Mouse (Mus musculus): ENCODE measurements around the gene Apoe. TPM values are rescaled to one million over a fixed set of nuclear protein-coding genes. Genes with fewer than 3 reads are reported as not detected.

Gene Apoe
- total and polyA plus RNA-seq, 3 experiments: 33.3 to 61.4 TPM; not detected in 1

- no peak for DNase-seq (ENCODE audit: low read depth, low spot score)
- Histone ChIP-seq H3K9ac (ENCODE audit: control insufficient read depth, low read depth, low read length, poor library complexity, severe bottlenecking) (peak overlapping the region; percentile 83), H3K79me2 (ENCODE audit: control insufficient read depth, insufficient read depth, low read length, poor library complexity) (peaks cover 20% of the 10 kb centered on the region), H3K27me3 (ENCODE audit: control insufficient read depth in 1 of 2, insufficient read depth in 2 of 2, low read length in 2 of 2) (no peaks in the 10 kb centered on the region), H3K4me1 (ENCODE audit: control insufficient read depth in 1 of 2, insufficient read depth in 2 of 2, low read length in 2 of 2) (peaks cover 0 to 19% of the 10 kb centered on the region in 2 experiments; a peak in 2 of 4 replicates), H3K27ac (ENCODE audit: control insufficient read depth, low read depth, low read length) (peak overlapping the region; percentile 99), H3K4me3 (ENCODE audit: control insufficient read depth in 1 of 2, insufficient read depth in 1 of 2, low read depth in 2 of 2, low read length in 2 of 2) (peak overlapping the region; percentile 38 to 63), H3K36me3 (ENCODE audit: control insufficient read depth in 1 of 2, insufficient read depth in 2 of 2, low read length in 2 of 2) (peaks cover 3 to 14% of the 10 kb centered on the region in 2 experiments; a peak in 3 of 4 replicates), H3K9me3 (replicated peaks; ENCODE audit: insufficient read depth, low read length) (no peaks in the 10 kb centered on the region)
- TF ChIP-seq USF2 (IDR thresholded peaks at IDR 0.05; ENCODE audit: borderline replicate concordance in 1 of 2, insufficient read depth in 1 of 2, low read depth in 1 of 2, low read length in 2 of 2): no peak
- TF ChIP-seq MAZ (IDR thresholded peaks at IDR 0.05; ENCODE audit: low read depth, low read length): no peak
- no peak for TF ChIP-seq USF1 (IDR thresholded peaks at IDR 0.05; ENCODE audit: low read depth, low read length)
- no peak for TF ChIP-seq E2F4 (IDR thresholded peaks at IDR 0.05; ENCODE audit: borderline replicate concordance, low read depth, low read length)
- no peak for TF ChIP-seq MEF2A (IDR thresholded peaks at IDR 0.05; ENCODE audit: extremely low read depth, insufficient replicate concordance, low read depth, low read length, poor library complexity, severe bottlenecking)
- peak; percentile 12; the same call in 1 of the 2 replicates for TF ChIP-seq SIN3A (IDR thresholded peaks at IDR 0.05; ENCODE audit: low read length)
- TF ChIP-seq MXI1 (IDR thresholded peaks at IDR 0.05; ENCODE audit: low read depth, low read length): peak; percentile 38; the same call in 1 of the 2 replicates
- TF ChIP-seq POLR2AphosphoS5 (IDR thresholded peaks at IDR 0.05; ENCODE audit: borderline replicate concordance, low read depth, low read length): no peak
- peak; percentile 85 for TF ChIP-seq NELFE (IDR thresholded peaks at IDR 0.05; ENCODE audit: low read depth, low read length)
- no peak for TF ChIP-seq TAL1 (IDR thresholded peaks at IDR 0.05; ENCODE audit: low read length)
- no peak for TF ChIP-seq RAD21 (IDR thresholded peaks at IDR 0.05; ENCODE audit: low read depth, low read length)
- TF ChIP-seq UBTF (IDR thresholded peaks at IDR 0.05; ENCODE audit: borderline replicate concordance, insufficient read depth, low read depth, low read length): no peak
- no peak for TF ChIP-seq NRF1 (IDR thresholded peaks at IDR 0.05; ENCODE audit: insufficient read depth, low read depth, low read length, poor library complexity, severe bottlenecking)
- no peak for TF ChIP-seq RCOR1 (IDR thresholded peaks at IDR 0.05; ENCODE audit: low read depth, low read length)
- TF ChIP-seq CHD2 (IDR thresholded peaks at IDR 0.05; ENCODE audit: low read length): no peak
- TF ChIP-seq POLR2A (IDR thresholded peaks at IDR 0.05; ENCODE audit: control insufficient read depth in 1 of 2, insufficient read depth in 1 of 2, low read depth in 1 of 2, low read length in 2 of 2, poor library complexity in 1 of 2): peak; percentile 47 to 96; a peak in 2 of 4 replicates
- no peak for TF ChIP-seq MYC (IDR thresholded peaks at IDR 0.05; ENCODE audit: low read depth, low read length)
- 0 out of 2 replicates have a peak, but pooled peaks have one; percentile 55 for TF ChIP-seq ZMIZ1 (IDR thresholded peaks at IDR 0.05; ENCODE audit: low read depth, low read length)
- TF ChIP-seq JUND (IDR thresholded peaks at IDR 0.05; ENCODE audit: low read depth, low read length): no peak
- TF ChIP-seq CTCF (IDR thresholded peaks at IDR 0.05 in 2 of 3, conservative IDR thresholded peaks at IDR 0.05 in 1 of 3; ENCODE audit: control insufficient read depth in 1 of 3, insufficient read depth in 1 of 3, low read depth in 2 of 3, low read length in 3 of 3, poor library complexity in 1 of 3, severe bottlenecking in 1 of 3): no peak
- TF ChIP-seq EP300 (IDR thresholded peaks at IDR 0.05; ENCODE audit: low read depth in 1 of 2, low read length in 2 of 2): 0 out of 4 replicates have a peak, but pooled peaks of 1 of the 2 experiments have one; percentile 13
- peak; percentile 48; the same call in 1 of the 2 replicates for TF ChIP-seq TCF12 (IDR thresholded peaks at IDR 0.05; ENCODE audit: low read depth, low read length)
- TF ChIP-seq ZC3H11A (IDR thresholded peaks at IDR 0.05; ENCODE audit: low read depth, low read length): no peak
- peak; percentile 84 for TF ChIP-seq TBP (IDR thresholded peaks at IDR 0.05; ENCODE audit: low read depth, low read length)
- TF ChIP-seq MYB (IDR thresholded peaks at IDR 0.05; ENCODE audit: low read depth, low read length): no peak
- no peak for TF ChIP-seq ZKSCAN1 (IDR thresholded peaks at IDR 0.05; ENCODE audit: low read depth, low read length)
- peak; percentile 76; the same call in 1 of the 2 replicates for TF ChIP-seq CHD1 (IDR thresholded peaks at IDR 0.05; ENCODE audit: low read depth, low read length)
- TF ChIP-seq MAX (IDR thresholded peaks at IDR 0.05; ENCODE audit: low read length): no peak; the same call in 1 of the 2 replicates
- no peak for TF ChIP-seq KAT2A (conservative IDR thresholded peaks at IDR 0.05; ENCODE audit: low read depth, low read length)
- peak; percentile 71; the same call in 1 of the 2 replicates for TF ChIP-seq ZNF384 (IDR thresholded peaks at IDR 0.05; ENCODE audit: low read depth, low read length)
- TF ChIP-seq POLR2AphosphoS2 (IDR thresholded peaks at IDR 0.05; ENCODE audit: low read length): peak; percentile 90
- TF ChIP-seq MAFK (IDR thresholded peaks at IDR 0.05; ENCODE audit: borderline replicate concordance, low read depth, low read length): no peak
- no peak for TF ChIP-seq GABPA (IDR thresholded peaks at IDR 0.05; ENCODE audit: low read depth, low read length)
- TF ChIP-seq BHLHE40 (IDR thresholded peaks at IDR 0.05; ENCODE audit: borderline replicate concordance, low read depth, low read length): no peak
- TF ChIP-seq SMC3 (IDR thresholded peaks at IDR 0.05; ENCODE audit: low read depth, low read length): no peak
- TF ChIP-seq GATA1 (IDR thresholded peaks at IDR 0.05; ENCODE audit: low read depth, low read length): no peak; the same call in 1 of the 2 replicates
Measured at GRCm38 (mm10) chr7:19716055-19716682, 17.2 kb upstream of the Apoe start.

Measured in MEL (cell line).